Mouse (Mus musculus): ENCODE data around the gene Muc5ac.
"Not testable (repeated sequence)": the region's sequence is repeated elsewhere in the genome, so short reads cannot be mapped to it uniquely, and the experiment has no call there.

DNA sequence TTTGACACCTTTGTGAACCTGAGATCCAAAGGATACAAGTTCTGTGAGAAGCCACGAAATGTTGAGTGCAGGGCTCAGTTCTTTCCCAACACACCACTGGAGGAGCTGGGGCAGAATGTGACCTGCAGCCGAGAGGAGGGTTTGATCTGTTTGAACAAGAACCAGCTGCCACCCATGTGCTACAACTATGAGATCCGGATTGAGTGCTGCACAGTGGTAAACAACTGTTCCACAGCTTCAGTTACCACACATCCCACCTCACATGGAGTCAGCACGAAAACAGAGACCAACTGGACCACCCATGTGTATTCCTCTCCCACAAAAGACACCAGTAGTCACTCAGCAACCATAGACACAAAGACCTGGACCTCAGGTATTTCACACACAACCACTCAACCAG lies 19.1 kb downstream of the Muc5ac start:
- TF ChIP-seq E2F4 (IDR thresholded peaks at IDR 0.05; ENCODE audit: insufficient replicate concordance, low read depth, low read length); CTCF (conservative IDR thresholded peaks at IDR 0.05 in 1 of 2, IDR thresholded peaks at IDR 0.05 in 1 of 2; ENCODE audit: low read depth in 2 of 2, low read length in 2 of 2): not testable (repeated sequence)
